Mouse (Mus musculus): Measurements from ENCODE around the gene Tead1. TPM values are rescaled to one million over a fixed set of nuclear protein-coding genes. Genes with fewer than 3 reads are reported as not detected.
A peak's percentile ranks its signal among the peaks of the same experiment; 100 is the strongest.

The Tead1 gene
- polyA plus RNA-seq, 1 experiment from 2014 or later, result 16.9 TPM

DNA sequence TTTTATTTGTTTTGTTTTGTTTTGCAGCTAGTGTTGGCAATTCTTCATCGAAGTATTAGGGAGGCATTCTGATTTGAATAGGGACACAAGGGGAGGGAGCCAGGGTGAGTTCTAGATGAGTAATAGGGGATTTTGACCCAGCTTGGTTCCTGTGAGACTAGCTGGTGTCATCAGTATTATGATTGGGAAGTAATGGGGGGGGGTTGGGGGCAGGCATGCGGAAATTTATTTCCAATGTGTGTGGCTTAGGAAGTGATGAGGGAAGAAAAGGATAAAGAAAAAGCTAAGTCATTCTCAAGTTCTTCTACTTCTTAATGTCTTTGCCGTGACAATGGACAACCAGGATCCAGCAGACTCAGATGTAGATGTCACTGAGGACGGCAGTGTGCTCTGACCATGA is 85.8 kb downstream of the Tead1 start:
- Histone ChIP-seq H3K4me3 (replicated peaks) (no peak overlapping the region), H3K36me3 (no peaks in the 10 kb centered on the region), H3K9me3 (no peaks in the 10 kb centered on the region), H3K4me1 (replicated peaks) (peaks cover 44% of the 10 kb centered on the region), H3K4me2 (replicated peaks) (no peak overlapping the region), H3K27ac (no peak overlapping the region), H3K9ac (replicated peaks) (no peak overlapping the region), H3K27me3 (no peaks in the 10 kb centered on the region)
- no peak for ATAC-seq
- 87% methylated on average over 4 of the region's 4 CpGs for WGBS

DNA sequence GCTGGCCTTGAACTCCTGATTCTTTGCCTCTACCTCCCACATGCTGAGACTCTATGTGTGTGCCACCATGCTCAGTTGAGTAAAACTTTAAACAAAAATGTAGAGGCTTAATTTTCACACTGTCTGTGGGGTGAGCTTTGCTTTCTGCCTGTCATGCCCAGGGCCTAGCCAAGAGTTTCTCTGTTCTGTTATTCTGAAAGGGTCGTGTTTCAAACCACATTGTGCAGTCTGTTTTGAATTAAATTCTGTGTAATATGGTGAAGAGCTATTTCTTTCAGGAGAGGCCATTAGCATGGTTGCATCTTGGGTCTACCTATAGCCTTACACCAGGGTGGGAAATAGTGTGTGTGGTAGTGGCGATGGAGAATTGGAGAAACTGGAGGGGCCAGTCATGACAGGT is 90.7 kb downstream of the Tead1 start:
- peaks cover 20% of the 10 kb centered on the region; the same call in 1 of the 2 replicates for H3K4me1 ChIP-seq (replicated peaks)
- H3K9ac ChIP-seq (replicated peaks), result no peak overlapping the region
- no peak for ATAC-seq
- H3K4me3 ChIP-seq (replicated peaks), result no peak overlapping the region
- WGBS, result 84% methylated on average over 2 of the region's 2 CpGs
- H3K27ac ChIP-seq, result no peak overlapping the region
- H3K27me3 ChIP-seq, result no peaks in the 10 kb centered on the region
- no peak overlapping the region for H3K4me2 ChIP-seq (replicated peaks)
- no peaks in the 10 kb centered on the region for H3K9me3 ChIP-seq
- no peaks in the 10 kb centered on the region for H3K36me3 ChIP-seq

DNA sequence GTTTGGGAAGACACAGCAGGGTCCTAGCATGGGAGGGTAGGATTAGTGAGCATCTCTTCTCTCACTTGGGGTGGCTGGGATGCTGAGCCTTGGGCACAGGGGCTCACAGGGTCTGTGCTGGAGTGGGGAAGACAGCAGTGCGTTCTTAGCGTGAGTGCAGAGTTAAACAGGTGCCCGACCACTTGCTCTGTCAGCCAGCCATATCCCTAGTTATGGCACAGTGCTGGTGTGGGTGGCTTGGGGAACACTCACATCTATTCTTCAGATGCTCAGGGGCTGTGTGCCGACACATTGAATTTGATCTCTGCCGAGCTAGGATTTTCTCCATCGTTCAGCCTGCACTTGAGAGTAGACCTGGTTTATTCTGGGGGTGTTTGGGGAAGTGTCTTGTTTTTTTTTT is 92.3 kb downstream of the Tead1 start:
- no peaks in the 10 kb centered on the region for H3K36me3 ChIP-seq
- WGBS, result 87% methylated on average over 6 of the region's 6 CpGs
- H3K9me3 ChIP-seq, result no peaks in the 10 kb centered on the region
- peaks cover 35% of the 10 kb centered on the region for H3K4me1 ChIP-seq (replicated peaks)
- ATAC-seq, result 0 out of 2 replicates have a peak, but pooled peaks have one; percentile 24
- H3K4me2 ChIP-seq (replicated peaks), result no peak overlapping the region
- no peak overlapping the region for H3K4me3 ChIP-seq (replicated peaks)
- H3K27me3 ChIP-seq, result no peaks in the 10 kb centered on the region
- H3K9ac ChIP-seq (replicated peaks), result no peak overlapping the region
- H3K27ac ChIP-seq, result no peak overlapping the region

DNA sequence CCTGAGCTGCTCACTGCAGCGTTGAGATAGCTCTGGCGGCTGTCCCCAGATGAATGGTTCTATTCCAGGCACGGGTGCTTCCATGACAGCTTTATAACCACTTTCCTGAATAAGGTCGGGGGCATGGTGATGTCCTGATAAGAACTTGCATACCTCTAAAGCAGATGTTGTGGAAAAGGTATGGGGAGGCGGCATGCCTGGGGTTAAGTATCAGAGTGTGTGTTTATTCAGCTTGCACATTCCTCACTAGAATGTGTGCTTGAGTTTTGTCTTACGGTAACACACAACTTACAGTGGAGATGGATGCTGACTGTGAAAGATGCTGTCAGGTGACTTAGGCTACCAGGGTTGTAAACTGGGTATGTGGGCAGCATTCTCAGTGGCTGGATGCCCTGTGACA is 93.7 kb downstream of the Tead1 start:
- H3K9ac ChIP-seq (replicated peaks), result no peak overlapping the region
- no peak overlapping the region for H3K27ac ChIP-seq
- no peaks in the 10 kb centered on the region for H3K9me3 ChIP-seq
- WGBS, result 79% methylated on average over 6 of the region's 6 CpGs
- no peaks in the 10 kb centered on the region for H3K36me3 ChIP-seq
- H3K4me1 ChIP-seq (replicated peaks), result peaks cover 47% of the 10 kb centered on the region
- H3K4me2 ChIP-seq (replicated peaks), result no peak overlapping the region
- ATAC-seq, result no peak
- H3K27me3 ChIP-seq, result no peaks in the 10 kb centered on the region
- no peak overlapping the region for H3K4me3 ChIP-seq (replicated peaks)

DNA sequence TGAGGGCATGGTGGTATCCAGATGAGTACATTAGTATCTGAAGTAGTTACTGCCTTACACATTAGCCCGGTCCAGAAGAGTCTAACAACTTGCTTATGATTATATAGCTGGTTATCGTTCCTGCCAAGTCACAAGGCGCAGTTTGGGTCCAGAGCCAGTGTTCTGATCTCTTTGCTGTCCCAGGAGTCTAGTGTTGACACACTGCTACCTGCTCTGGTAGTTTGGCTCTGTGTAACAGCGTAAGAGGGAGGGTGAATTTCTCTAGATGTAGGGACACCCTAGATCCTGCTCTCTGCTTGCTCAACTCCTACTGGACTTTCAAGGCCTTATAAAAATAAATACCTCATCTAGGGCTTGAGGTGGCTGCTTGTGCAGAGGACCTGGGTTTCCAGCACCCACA is 94.5 kb downstream of the Tead1 start:
- no peaks in the 10 kb centered on the region for H3K27me3 ChIP-seq
- no peaks in the 10 kb centered on the region for H3K9me3 ChIP-seq
- ATAC-seq, result no peak
- H3K4me1 ChIP-seq (replicated peaks), result peaks cover 47% of the 10 kb centered on the region
- no peak overlapping the region for H3K4me3 ChIP-seq (replicated peaks)
- no peak overlapping the region for H3K4me2 ChIP-seq (replicated peaks)
- no peak overlapping the region for H3K9ac ChIP-seq (replicated peaks)
- no peak overlapping the region for H3K27ac ChIP-seq
- 93% methylated on average over 4 of the region's 4 CpGs for WGBS
- no peaks in the 10 kb centered on the region for H3K36me3 ChIP-seq

DNA sequence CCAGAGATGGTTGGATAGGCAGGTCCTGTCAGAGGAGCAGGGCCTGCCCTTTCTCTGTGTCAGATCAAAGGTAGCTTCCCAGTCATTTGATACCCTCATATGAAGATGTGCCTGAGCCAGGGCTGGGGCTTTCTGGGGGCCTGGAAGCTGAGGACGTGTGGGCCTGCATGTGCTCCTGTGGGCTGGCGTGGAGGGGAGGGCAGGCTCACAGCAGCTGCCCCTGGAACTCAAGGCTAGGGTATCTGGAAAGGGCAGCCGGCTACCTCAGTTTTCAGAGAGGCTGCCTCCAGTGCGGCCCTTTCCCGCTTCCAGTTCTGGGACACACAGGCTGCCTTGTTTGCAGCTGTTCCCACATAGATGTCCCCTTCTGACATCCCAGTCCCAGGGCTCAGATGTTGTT is 96.7 kb downstream of the Tead1 start:
- no peak overlapping the region for H3K4me3 ChIP-seq (replicated peaks)
- H3K9me3 ChIP-seq, result no peaks in the 10 kb centered on the region
- peaks cover 58% of the 10 kb centered on the region for H3K4me1 ChIP-seq (replicated peaks)
- no peak overlapping the region for H3K27ac ChIP-seq
- H3K27me3 ChIP-seq, result no peaks in the 10 kb centered on the region
- no peaks in the 10 kb centered on the region for H3K36me3 ChIP-seq
- H3K4me2 ChIP-seq (replicated peaks), result no peak overlapping the region
- H3K9ac ChIP-seq (replicated peaks), result no peak overlapping the region; the same call in 1 of the 2 replicates
- WGBS, result 63% methylated on average over 5 of the region's 5 CpGs
- ATAC-seq, result no peak

DNA sequence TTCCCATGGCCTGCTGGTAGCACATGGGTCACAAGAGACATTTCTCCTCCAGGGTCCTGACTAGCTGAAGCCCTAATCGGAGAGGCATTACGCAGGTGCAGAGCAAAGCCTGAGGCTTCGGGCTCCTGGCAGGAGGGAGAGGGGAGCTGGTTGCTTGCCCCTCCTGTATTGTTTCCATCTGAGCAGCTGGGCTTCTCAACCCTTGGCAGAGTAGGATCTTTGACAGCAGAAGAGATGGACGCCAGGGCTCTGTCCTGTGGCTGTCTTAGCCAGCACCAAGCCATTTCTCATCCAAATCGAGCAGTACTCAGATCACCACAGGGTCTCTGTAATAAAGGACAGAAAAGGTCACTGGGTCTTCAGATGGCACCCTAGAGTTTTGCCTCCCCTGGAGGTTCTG is 97.6 kb downstream of the Tead1 start:
- 48% methylated on average over 5 of the region's 5 CpGs for WGBS
- peaks cover 53% of the 10 kb centered on the region for H3K4me1 ChIP-seq (replicated peaks)
- no peaks in the 10 kb centered on the region for H3K36me3 ChIP-seq
- no peak overlapping the region for H3K27ac ChIP-seq
- no peaks in the 10 kb centered on the region for H3K27me3 ChIP-seq
- H3K9me3 ChIP-seq, result no peaks in the 10 kb centered on the region
- H3K4me3 ChIP-seq (replicated peaks), result no peak overlapping the region
- no peak overlapping the region for H3K4me2 ChIP-seq (replicated peaks)
- no peak for ATAC-seq
- H3K9ac ChIP-seq (replicated peaks), result no peak overlapping the region

DNA sequence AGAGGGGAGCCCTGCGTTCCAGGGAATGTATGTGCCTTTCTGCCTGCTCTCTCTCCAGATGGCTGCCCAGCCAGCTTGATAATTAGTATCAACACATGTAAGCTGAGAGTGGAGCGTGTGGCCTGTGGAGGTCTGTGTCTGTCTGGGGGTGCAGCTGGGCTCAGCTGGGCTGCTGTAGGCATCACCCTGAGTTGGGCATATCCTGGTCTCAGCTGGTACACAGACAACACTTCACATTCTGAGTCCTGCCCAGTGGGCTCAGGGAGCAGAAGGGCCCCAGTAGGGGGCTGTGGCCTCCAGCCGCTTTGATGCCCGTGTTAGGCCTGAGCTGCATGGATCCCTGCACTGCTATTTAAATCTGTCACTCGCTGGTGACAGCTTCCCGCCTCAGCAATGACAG is 100.5 kb downstream of the Tead1 start:
- Histone ChIP-seq H3K27ac (peak overlapping the region; percentile 51), H3K27me3 (no peaks in the 10 kb centered on the region), H3K9ac (replicated peaks) (no peak overlapping the region), H3K4me3 (replicated peaks) (no peak overlapping the region), H3K4me2 (replicated peaks) (no peak overlapping the region), H3K4me1 (replicated peaks) (peaks cover 49% of the 10 kb centered on the region), H3K9me3 (no peaks in the 10 kb centered on the region), H3K36me3 (no peaks in the 10 kb centered on the region)
- ATAC-seq, result peak; percentile 85
- WGBS, result 23% methylated on average over 6 of the region's 6 CpGs

DNA sequence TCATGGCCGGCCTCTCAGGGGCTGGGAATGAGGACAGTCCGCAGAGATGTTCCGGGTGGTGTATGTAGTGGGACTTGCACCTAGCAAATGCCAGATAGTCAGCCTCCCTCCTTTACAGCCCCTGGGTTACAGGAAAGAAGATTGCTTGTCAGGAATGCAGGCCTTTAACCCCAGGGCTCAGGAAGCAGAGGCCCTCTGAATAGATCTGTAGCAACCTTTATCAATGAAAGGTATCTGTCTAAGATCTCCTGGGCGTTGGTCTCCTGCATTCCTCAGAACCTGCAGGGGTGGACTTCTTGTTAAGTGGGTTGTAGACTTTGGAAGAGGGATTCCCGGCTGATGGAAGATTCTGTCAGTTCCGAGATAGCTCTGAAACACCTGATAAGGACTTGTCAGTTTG is 101.8 kb downstream of the Tead1 start:
- ATAC-seq, result no peak
- no peaks in the 10 kb centered on the region for H3K36me3 ChIP-seq
- H3K4me2 ChIP-seq (replicated peaks), result no peak overlapping the region
- H3K27me3 ChIP-seq, result no peaks in the 10 kb centered on the region
- H3K27ac ChIP-seq, result no peak overlapping the region
- no peak overlapping the region for H3K9ac ChIP-seq (replicated peaks)
- no peak overlapping the region for H3K4me3 ChIP-seq (replicated peaks)
- 92% methylated on average over 6 of the region's 6 CpGs for WGBS
- peaks cover 43% of the 10 kb centered on the region for H3K4me1 ChIP-seq (replicated peaks)
- no peaks in the 10 kb centered on the region for H3K9me3 ChIP-seq

DNA sequence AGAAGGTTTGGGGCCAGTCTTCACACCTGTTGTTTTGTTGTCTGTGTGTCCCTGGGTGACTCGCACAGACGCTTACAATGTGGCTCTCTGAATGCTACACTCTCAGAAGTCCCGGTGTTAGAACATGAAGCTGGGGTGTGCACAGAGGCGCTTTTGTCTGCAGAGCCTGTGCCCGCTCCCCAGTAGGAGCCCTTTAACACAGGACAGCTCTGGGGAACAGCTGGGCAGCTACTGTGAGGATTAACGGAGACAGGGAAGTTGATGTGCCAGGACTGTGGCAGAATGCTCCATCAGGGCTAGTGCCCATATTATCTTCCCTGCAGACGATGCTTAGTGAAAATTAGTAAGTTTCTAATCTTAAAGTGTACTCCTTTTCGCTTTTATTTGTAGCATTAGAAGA is 102.9 kb downstream of the Tead1 start:
- no peak overlapping the region for H3K27ac ChIP-seq
- H3K4me3 ChIP-seq (replicated peaks), result no peak overlapping the region
- peaks cover 43% of the 10 kb centered on the region for H3K4me1 ChIP-seq (replicated peaks)
- no peaks in the 10 kb centered on the region for H3K36me3 ChIP-seq
- no peaks in the 10 kb centered on the region for H3K9me3 ChIP-seq
- no peak overlapping the region for H3K4me2 ChIP-seq (replicated peaks)
- 61% methylated on average over 8 of the region's 8 CpGs for WGBS
- no peak overlapping the region for H3K9ac ChIP-seq (replicated peaks)
- H3K27me3 ChIP-seq, result no peaks in the 10 kb centered on the region
- ATAC-seq, result no peak

DNA sequence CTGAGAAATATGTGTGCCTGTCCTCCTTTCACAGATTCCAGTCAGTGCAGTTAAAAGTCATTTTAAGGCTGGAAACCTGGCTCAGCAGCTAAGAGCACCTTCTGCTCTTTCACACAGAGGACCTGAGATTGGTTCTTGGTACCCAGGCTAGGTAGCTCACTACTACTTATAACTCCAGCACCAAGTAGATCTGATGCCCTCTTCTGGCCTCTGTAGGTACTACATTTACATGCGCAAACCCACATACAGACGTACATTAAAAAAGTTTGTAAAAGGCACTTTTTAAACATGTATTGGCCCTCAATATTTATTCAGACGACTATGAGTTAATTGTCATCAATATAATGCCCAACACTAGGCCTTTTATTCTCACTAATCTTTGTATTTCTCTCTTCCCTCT is 105.2 kb downstream of the Tead1 start:
- ATAC-seq, result no peak
- H3K27ac ChIP-seq, result no peak overlapping the region
- no peak overlapping the region for H3K9ac ChIP-seq (replicated peaks)
- 97% methylated on average over 3 of the region's 3 CpGs for WGBS
- no peaks in the 10 kb centered on the region for H3K27me3 ChIP-seq
- H3K4me3 ChIP-seq (replicated peaks), result no peak overlapping the region
- H3K4me2 ChIP-seq (replicated peaks), result no peak overlapping the region
- no peaks in the 10 kb centered on the region for H3K36me3 ChIP-seq
- no peaks in the 10 kb centered on the region for H3K9me3 ChIP-seq
- H3K4me1 ChIP-seq (replicated peaks), result peaks cover 55% of the 10 kb centered on the region

DNA sequence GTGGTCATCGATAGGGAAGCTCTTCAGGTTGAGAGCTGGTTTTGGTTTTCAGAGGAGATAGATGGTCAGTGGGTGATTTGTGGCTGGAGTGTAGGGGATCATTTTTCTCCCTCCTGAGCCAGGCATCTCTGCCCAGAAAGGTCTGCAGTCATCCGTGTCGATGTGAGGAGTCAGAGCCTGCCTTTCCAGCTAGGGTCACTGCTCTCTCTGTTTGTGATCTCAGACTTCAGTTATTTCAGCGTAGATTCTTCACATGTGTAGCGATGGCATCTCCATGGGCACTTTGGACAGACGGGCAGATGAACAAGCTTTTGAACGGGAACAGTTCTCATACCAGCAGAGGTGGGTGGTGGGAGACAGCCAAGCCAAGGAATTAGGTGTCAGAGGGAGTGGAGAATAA is 106.2 kb downstream of the Tead1 start:
- no peak for ATAC-seq
- H3K4me3 ChIP-seq (replicated peaks), result no peak overlapping the region
- H3K36me3 ChIP-seq, result no peaks in the 10 kb centered on the region
- no peak overlapping the region for H3K9ac ChIP-seq (replicated peaks)
- H3K9me3 ChIP-seq, result no peaks in the 10 kb centered on the region
- H3K27ac ChIP-seq, result no peak overlapping the region
- H3K27me3 ChIP-seq, result no peaks in the 10 kb centered on the region
- H3K4me2 ChIP-seq (replicated peaks), result no peak overlapping the region
- peaks cover 50% of the 10 kb centered on the region for H3K4me1 ChIP-seq (replicated peaks)
- WGBS, result 85% methylated on average over 7 of the region's 7 CpGs

DNA sequence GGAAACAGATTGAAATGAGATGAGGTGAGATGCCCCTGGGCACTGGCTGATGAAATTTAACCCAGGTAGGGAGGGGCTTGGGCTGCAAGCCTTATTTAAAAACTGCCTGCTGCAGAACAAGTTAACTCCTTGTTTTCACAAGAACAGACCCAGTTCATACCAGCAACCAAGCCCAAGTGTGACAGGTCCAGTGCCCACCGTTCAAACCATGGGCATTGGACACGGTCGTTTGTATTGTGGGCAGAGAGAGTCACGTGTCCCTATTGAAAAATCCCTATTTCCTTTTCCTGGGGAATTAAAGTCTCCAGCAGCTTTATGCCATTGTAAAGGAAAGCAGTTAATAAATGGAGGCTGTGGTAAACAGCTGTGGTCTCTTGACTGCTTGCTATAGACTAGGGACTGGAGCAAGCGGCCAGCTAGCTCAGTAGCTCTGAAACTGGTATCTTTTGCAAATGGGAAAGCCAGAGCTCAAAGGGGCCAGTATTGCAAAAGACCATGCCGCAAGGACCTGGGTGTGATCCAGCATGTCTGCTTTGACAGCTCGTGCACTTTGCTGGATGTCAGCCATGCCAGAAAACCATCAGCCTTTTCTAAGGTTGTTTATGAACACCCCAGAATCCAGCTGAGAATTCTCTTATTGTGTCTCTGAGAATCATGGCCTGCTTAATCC is 107.6 kb downstream of the Tead1 start:
- no peak overlapping the region for H3K4me3 ChIP-seq (replicated peaks)
- WGBS, result 14% methylated on average over 7 of the region's 7 CpGs
- no peaks in the 10 kb centered on the region for H3K9me3 ChIP-seq
- H3K9ac ChIP-seq (replicated peaks), result no peak overlapping the region
- peak; percentile 57 for ATAC-seq
- H3K4me2 ChIP-seq (replicated peaks), result no peak overlapping the region
- H3K27me3 ChIP-seq, result no peaks in the 10 kb centered on the region
- peak overlapping the region; percentile 77 for H3K27ac ChIP-seq
- H3K4me1 ChIP-seq (replicated peaks), result peaks cover 46% of the 10 kb centered on the region
- no peaks in the 10 kb centered on the region for H3K36me3 ChIP-seq
